Mouse (Mus musculus): Measurements from ENCODE around the gene Higd1c. TPM values are rescaled to one million over a fixed set of nuclear protein-coding genes. Genes with fewer than 3 reads are reported as not detected.
"Not testable (repeated sequence)": the region's sequence is repeated elsewhere in the genome, so short reads cannot be mapped to it uniquely, and the experiment has no call there.

The Higd1c gene
- polyA plus RNA-seq, 1 experiment, result 0.97 TPM

DNA sequence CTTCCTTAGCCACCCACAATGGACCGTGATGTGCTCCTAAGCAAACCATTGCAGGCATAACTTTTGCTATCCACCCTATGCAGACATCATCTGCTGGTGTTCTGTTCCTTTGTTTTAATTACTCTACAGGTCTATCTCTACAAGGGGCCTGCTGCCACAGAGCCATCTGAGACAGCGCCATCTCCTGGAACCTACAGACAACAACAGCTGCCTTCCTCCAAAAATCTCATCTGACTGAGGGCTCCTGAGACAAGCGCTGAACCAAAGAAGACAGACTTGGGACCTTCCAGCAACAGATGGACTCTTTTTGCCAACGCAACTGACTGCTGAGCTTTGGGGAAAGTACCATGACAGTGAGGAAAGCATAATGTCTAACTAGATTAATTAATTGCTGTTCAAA is 36.3 kb upstream of the Higd1c start:
- H3K36me3 ChIP-seq (ENCODE audit: control insufficient read depth, insufficient read depth, low read length); H3K27ac ChIP-seq (ENCODE audit: insufficient read depth, low read depth, low read length); H3K27me3 ChIP-seq (replicated peaks; ENCODE audit: control insufficient read depth, insufficient read depth, low read length); H3K4me3 ChIP-seq (ENCODE audit: insufficient read depth, low read depth, low read length); H3K4me1 ChIP-seq (ENCODE audit: control insufficient read depth, insufficient read depth, low read length): not testable (repeated sequence)
- DNase-seq, result peak; percentile 43
- 57% methylated on average over 4 of the region's 4 CpGs for WGBS
- TF ChIP-seq CTCF (conservative IDR thresholded peaks at IDR 0.05; ENCODE audit: insufficient read depth, insufficient read length, low read depth, low read length), result 0 out of 2 replicates have a peak, but pooled peaks have one; percentile 22

DNA sequence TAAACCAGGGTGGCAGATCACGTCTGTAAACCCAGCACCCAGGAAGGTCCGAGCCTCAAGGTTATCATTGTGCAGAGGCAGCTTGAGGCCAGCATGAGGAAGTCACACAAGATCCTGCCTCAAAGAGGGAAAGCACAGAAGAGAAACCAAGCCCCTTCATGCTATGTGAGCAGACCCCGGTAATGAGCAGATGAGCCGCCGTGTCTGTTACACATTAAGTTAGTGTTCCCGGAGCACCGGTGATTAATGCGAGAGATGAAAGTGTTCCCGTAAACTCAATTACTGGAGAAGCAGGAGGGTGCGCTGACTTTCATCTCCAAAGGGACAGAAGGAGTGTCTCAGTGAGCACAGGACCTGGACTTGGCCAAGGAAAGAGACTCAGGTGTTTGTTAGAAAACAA is 35.0 kb upstream of the Higd1c start:
- not testable (repeated sequence) for H3K36me3 ChIP-seq (ENCODE audit: control insufficient read depth, insufficient read depth, low read length); H3K27me3 ChIP-seq (replicated peaks; ENCODE audit: control insufficient read depth, insufficient read depth, low read length); H3K4me1 ChIP-seq (ENCODE audit: control insufficient read depth, insufficient read depth, low read length); H3K4me3 ChIP-seq (ENCODE audit: insufficient read depth, low read depth, low read length); DNase-seq; H3K27ac ChIP-seq (ENCODE audit: insufficient read depth, low read depth, low read length)
- 65% methylated on average over 10 of the region's 10 CpGs for WGBS

- no peak for DNase-seq
- H3K4me1 ChIP-seq (ENCODE audit: control insufficient read depth, insufficient read depth, low read length), result no peaks in the 10 kb centered on the region
- H3K27ac ChIP-seq (ENCODE audit: insufficient read depth, low read depth, low read length), result no peak overlapping the region
- WGBS, result 82% methylated on average over 7 of the region's 7 CpGs
- no peaks in the 10 kb centered on the region for H3K36me3 ChIP-seq (ENCODE audit: control insufficient read depth, insufficient read depth, low read length)
- TF ChIP-seq CTCF (conservative IDR thresholded peaks at IDR 0.05; ENCODE audit: insufficient read depth, insufficient read length, low read depth, low read length), result no peak
- TF ChIP-seq POLR2A (IDR thresholded peaks at IDR 0.05; ENCODE audit: low read depth, low read length), result no peak
- no peak overlapping the region for H3K4me3 ChIP-seq (ENCODE audit: insufficient read depth, low read depth, low read length)
- no peaks in the 10 kb centered on the region for H3K27me3 ChIP-seq (replicated peaks; ENCODE audit: control insufficient read depth, insufficient read depth, low read length)
Measured at GRCm38 (mm10) chr15:100330739-100331138, 33.6 kb upstream of the Higd1c start.

DNA sequence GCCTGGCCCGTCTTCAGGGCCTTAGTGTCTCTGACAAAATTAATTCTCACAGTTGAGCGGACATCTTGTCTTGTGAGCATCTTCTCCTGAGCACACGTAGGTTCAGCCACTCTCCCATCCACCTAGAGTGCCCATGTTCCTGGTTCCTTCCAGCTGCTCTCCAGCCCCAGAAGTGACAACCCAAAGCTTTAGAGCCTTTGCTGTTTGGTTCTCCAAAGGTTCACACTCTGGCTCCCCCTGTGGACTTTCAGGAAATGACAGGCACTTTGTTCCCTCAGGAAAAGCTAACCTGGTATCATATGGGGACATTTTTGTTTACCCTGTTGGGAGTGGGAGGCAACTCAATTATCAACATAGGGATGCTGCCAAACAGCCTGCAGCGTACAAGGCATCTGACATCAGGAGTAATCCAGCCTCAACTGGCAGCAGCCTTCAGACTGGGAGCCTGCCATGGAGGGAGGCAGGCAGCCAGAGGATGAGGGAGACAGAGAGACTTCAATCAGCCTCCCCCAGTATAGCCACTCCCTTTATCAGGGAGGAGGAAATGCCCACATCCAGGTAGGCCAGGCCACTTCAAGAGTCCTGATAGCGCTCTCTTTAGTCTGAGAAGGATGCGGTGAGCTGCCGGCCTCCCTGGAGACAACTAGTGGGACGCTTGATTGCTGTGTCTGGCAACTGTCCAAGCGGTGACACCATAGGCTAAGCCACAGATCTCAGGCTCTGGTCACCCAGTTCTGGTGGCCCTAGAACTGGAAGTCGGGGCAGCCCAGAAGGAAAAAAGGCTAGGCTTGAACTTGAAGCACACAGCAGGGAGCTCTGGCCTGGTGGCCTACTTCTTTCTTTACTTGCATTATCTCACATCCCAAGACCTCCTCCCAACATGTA is 32.0 kb upstream of the Higd1c start:
- DNase-seq; H3K27ac ChIP-seq (ENCODE audit: insufficient read depth, low read depth, low read length); H3K27me3 ChIP-seq (replicated peaks; ENCODE audit: control insufficient read depth, insufficient read depth, low read length); H3K4me3 ChIP-seq (ENCODE audit: insufficient read depth, low read depth, low read length); H3K36me3 ChIP-seq (ENCODE audit: control insufficient read depth, insufficient read depth, low read length); H3K4me1 ChIP-seq (ENCODE audit: control insufficient read depth, insufficient read depth, low read length): not testable (repeated sequence)
- 66% methylated on average over 3 of the region's 10 CpGs for WGBS

DNA sequence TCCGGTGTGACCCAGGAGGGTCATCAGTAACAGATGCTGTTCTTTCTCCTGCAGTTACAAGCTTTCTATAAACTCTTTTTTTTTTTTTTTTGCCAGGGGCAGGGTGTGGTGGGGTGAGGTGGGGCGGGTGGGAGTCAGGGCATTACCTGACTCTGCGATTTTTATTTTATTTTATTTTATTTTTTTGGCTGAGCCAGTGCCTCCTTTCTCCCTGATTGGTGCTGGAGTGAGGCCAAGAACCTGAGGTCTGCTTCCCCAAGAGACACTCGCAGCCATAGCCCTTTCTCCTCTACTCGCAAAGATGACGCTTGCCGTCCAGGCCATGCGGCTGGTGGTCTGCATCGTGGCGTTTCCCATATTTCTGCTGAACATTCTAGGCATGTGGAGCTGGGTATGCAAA is 29.7 kb upstream of the Higd1c start, which contains the start of gene Mettl7a3:
Gene Mettl7a3, plus strand, starts transcription at position 301 of the 400 bp plus-strand sequence.
- Histone ChIP-seq H3K36me3 (ENCODE audit: control insufficient read depth, insufficient read depth, low read length) (no peaks in the 10 kb centered on the region), H3K4me3 (ENCODE audit: insufficient read depth, low read depth, low read length) (no peak within 1 kb of the TSS), H3K4me1 (ENCODE audit: control insufficient read depth, insufficient read depth, low read length) (no peaks in the 10 kb centered on the region), H3K27me3 (replicated peaks; ENCODE audit: control insufficient read depth, insufficient read depth, low read length) (no peaks in the 10 kb centered on the region), H3K27ac (ENCODE audit: insufficient read depth, low read depth, low read length) (no peak within 1 kb of the TSS)
- 68% methylated on average over 10 of the region's 10 CpGs for WGBS
- no peak for DNase-seq
- TF ChIP-seq CTCF (conservative IDR thresholded peaks at IDR 0.05; ENCODE audit: insufficient read depth, insufficient read length, low read depth, low read length) (no peak), POLR2A (IDR thresholded peaks at IDR 0.05; ENCODE audit: low read depth, low read length) (no peak)

DNA sequence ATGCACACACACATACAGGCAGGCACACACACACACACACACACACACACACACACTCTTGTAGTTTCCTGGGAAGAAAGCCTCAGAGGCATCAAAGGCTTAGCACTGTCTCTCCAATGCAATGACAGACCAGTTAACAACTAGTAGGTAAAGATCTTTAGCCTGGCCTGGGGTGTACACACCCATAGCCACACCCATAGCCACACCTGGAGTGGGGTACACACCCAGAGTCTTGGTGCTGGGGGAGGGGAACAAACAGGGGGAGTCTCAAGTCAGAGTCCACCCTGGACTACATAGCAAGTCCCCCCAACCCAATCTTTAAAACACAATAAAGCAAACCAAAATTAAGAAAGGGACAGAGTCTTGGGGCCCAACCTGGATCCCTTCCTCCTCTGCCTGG is 27.0 kb upstream of the Higd1c start:
- not testable (repeated sequence) for H3K4me3 ChIP-seq (ENCODE audit: insufficient read depth, low read depth, low read length); H3K27ac ChIP-seq (ENCODE audit: insufficient read depth, low read depth, low read length); H3K4me1 ChIP-seq (ENCODE audit: control insufficient read depth, insufficient read depth, low read length); H3K27me3 ChIP-seq (replicated peaks; ENCODE audit: control insufficient read depth, insufficient read depth, low read length); DNase-seq; H3K36me3 ChIP-seq (ENCODE audit: control insufficient read depth, insufficient read depth, low read length)

GRCm38 (mm10) chr15:100337847-100338246 is 26.5 kb upstream of the Higd1c start:
- DNase-seq, result peak; percentile 82
- WGBS, result 41% methylated on average over 10 of the region's 10 CpGs
- TF ChIP-seq CTCF (conservative IDR thresholded peaks at IDR 0.05; ENCODE audit: insufficient read depth, insufficient read length, low read depth, low read length), result peak; percentile 39

GRCm38 (mm10) chr15:100341314-100341980 is 22.9 kb upstream of the Higd1c start:
- DNase-seq, result peak; percentile 70
- H3K4me3 ChIP-seq (ENCODE audit: insufficient read depth, low read depth, low read length); H3K4me1 ChIP-seq (ENCODE audit: control insufficient read depth, insufficient read depth, low read length); H3K27me3 ChIP-seq (replicated peaks; ENCODE audit: control insufficient read depth, insufficient read depth, low read length); H3K36me3 ChIP-seq (ENCODE audit: control insufficient read depth, insufficient read depth, low read length): not testable (repeated sequence)
- WGBS, result 46% methylated on average over 5 of the region's 5 CpGs
- H3K27ac ChIP-seq (ENCODE audit: insufficient read depth, low read depth, low read length), result peak overlapping the region; percentile 45; the same call in 1 of the 2 replicates

More at GRCm38 (mm10) chr15:100337847-100338246, 26.5 kb upstream of the Higd1c start:
- H3K27me3 ChIP-seq (replicated peaks; ENCODE audit: control insufficient read depth, insufficient read depth, low read length); H3K4me3 ChIP-seq (ENCODE audit: insufficient read depth, low read depth, low read length); H3K36me3 ChIP-seq (ENCODE audit: control insufficient read depth, insufficient read depth, low read length); H3K27ac ChIP-seq (ENCODE audit: insufficient read depth, low read depth, low read length); H3K4me1 ChIP-seq (ENCODE audit: control insufficient read depth, insufficient read depth, low read length): not testable (repeated sequence)

Data from kidney, adult 2 months (tissue).